In genomic region chr11:22695237-22695636, GRCm38 (mm10) we compare ENCODE assay signal across 11 mouse cellular contexts.
"Had no signal": no experiment of that assay in that cellular context is flagged by ENCODE, and none has a peak within 500 bp of the region (broad histone marks: within the 10 kb centered on the region; RNA-seq: fewer than 3 reads in every experiment).

No protein-coding gene starts in this region.

- H3K4me3 ChIP-seq: limb, embryonic 13.5 days; liver, embryonic 15.5 days; midbrain, embryonic 12.5 days; neural tube, embryonic 13.5 days had no signal

- H3K9ac ChIP-seq: limb, embryonic 13.5 days; liver, embryonic 15.5 days; midbrain, embryonic 12.5 days; neural tube, embryonic 13.5 days had no signal

- DNase-seq: kidney, postnatal 14 days; left cerebral cortex, postnatal 4 days; right cerebral cortex, postnatal 4 days; spleen, adult 18-20 months; thymus, adult 18-20 months; thymus, postnatal 25 days had no signal

- H3K9me3 ChIP-seq: limb, embryonic 13.5 days; liver, embryonic 15.5 days; midbrain, embryonic 12.5 days; neural tube, embryonic 13.5 days had no signal

- H3K27ac ChIP-seq: limb, embryonic 13.5 days; liver, embryonic 15.5 days; midbrain, embryonic 12.5 days; neural tube, embryonic 13.5 days had no signal

- ATAC-seq: midbrain, embryonic 16.5 days had no signal

- H3K4me2 ChIP-seq: limb, embryonic 13.5 days; liver, embryonic 15.5 days; midbrain, embryonic 12.5 days; neural tube, embryonic 13.5 days had no signal

- H3K27me3 ChIP-seq: limb, embryonic 13.5 days; liver, embryonic 15.5 days; midbrain, embryonic 12.5 days; neural tube, embryonic 13.5 days had no signal

- H3K36me3 ChIP-seq: limb, embryonic 13.5 days; liver, embryonic 15.5 days; midbrain, embryonic 12.5 days; neural tube, embryonic 13.5 days had no signal

- H3K4me1 ChIP-seq: limb, embryonic 13.5 days had no signal
